Mouse (Mus musculus) Patski (cell line): ENCODE data around the gene Tmem8. TPM values are rescaled to one million over a fixed set of nuclear protein-coding genes. Genes with fewer than 3 reads are reported as not detected.
"Not testable (repeated sequence)": the region's sequence is repeated elsewhere in the genome, so short reads cannot be mapped to it uniquely, and the experiment has no call there.

Source experiments
- ATAC-seq: fragments of 100-300 bp; one replicate; pipeline ENCODE4 v1.8.0; 2021
- CTCF ChIA-PET: fragments of 350-600 bp; sonication (Branson Sonifier 250); formaldehyde crosslinking; loops from one replicate; lab custom pipeline; 2022; ENCODE audit warnings: inconsistent platforms; lab: Charles Lee
- POLR2A ChIA-PET: fragments of 350-600 bp; sonication (Branson Sonifier 250); formaldehyde crosslinking; loops from one replicate; lab custom pipeline; 2022; ENCODE audit warnings: antibody characterized with exemption, inconsistent platforms; lab: Charles Lee
- DNase-seq: peaks from one replicate; pipeline ENCODE4 v3.0.0-alpha.2; 2011; ENCODE audit warnings: low read depth, low spot score
- H3K27me3 ChIP-seq: fragments of 371-371 bp; one replicate; pipeline ENCODE4 v1.5.1; 2021
- CTCF ChIP-seq: fragments of 100-300 bp; IDR thresholded peaks from one replicate; pipeline ENCODE4 v1.5.1; 2021
- in situ Hi-C: fragments of 300-500 bp; cut with MboI; formaldehyde crosslinking; loops from 3 replicates; pipeline ENCODE4 v1.11.1; 2018; ENCODE audit warnings: low pct_unique_long_range_greater_than_20kb, mixed read lengths
- polyA plus RNA-seq: library from polyadenylated mRNA; unstranded; gene quantifications from one replicate; pipeline ENCODE4 v1.2.3, GENCODE M21; 2021

Gene Tmem8
- polyA plus RNA-seq, 1 experiment from 2014 or later, result 22.7 TPM

GRCm38 (mm10) chr17:26087059-26087564 is 26.0 kb upstream of the Tmem8 start:
- CTCF ChIA-PET, result no interaction called here

GRCm38 (mm10) chr17:26089905-26090632 is 23.0 kb upstream of the Tmem8 start, which contains the start of gene Decr2:
TSS of gene Decr2 (minus strand) at chr17:26090337.
- peak; percentile 86 for ATAC-seq
- DNase-seq, result peak; percentile 73
- ChIA-PET CTCF (interaction anchor here (0.6 to 3.3 kb wide), 13 partner anchors 9 to 178 kb away, joined by 3 to 19 read pairs (median 3); no protein-coding TSS in a partner anchor), POLR2A (no interaction called here)
- peaks cover 7% of the 10 kb centered on the region for H3K27me3 ChIP-seq
- in situ Hi-C loops, result loop anchor here (5.0 kb wide), 3 partner anchors 53 to 193 kb away; no protein-coding TSS in a partner anchor
- peak; percentile 97 for TF ChIP-seq CTCF

More at GRCm38 (mm10) chr17:26087059-26087564, 26.0 kb upstream of the Tmem8 start:
- no peaks in the 10 kb centered on the region for H3K27me3 ChIP-seq
- no peak for ATAC-seq
- in situ Hi-C loops, result no loop called here
- no peak for TF ChIP-seq CTCF
- POLR2A ChIA-PET, result no interaction called here
- DNase-seq, result no peak

DNA sequence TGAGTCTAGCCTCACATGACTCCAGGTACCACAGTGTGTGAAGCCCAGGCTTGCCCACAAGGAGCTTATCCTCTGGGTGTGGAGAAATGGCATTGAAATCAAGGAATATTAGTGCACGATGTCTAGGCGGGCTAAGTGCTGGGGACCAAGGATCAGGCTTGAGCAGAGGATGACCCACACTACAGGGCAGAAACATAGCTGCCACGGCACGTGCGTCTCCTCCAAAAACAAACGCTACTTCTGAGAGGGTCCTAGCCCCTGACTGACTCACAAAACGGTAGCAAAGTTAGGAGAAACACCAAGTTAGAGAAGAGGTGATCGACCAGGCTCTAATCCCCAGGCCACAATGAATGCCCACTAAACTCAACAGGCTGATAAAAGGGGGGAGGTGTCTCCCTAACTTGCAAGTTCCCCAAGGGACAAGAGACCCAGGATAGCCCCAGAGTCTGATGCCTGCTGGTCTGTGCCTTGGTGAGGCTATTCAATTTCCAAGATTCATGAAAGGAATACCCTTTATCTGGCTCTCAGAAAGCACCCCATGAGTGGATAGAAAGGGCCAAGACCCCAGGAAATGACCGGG is 18.5 kb upstream of the Tmem8 start:
- DNase-seq (no peak), ATAC-seq (no peak)
- peaks cover 9% of the 10 kb centered on the region for H3K27me3 ChIP-seq
- ChIA-PET CTCF (interaction anchor here (1.4 to 1.8 kb wide), 2 partner anchors 21 to 83 kb away, joined by 3 to 6 read pairs; no protein-coding TSS in a partner anchor), POLR2A (no interaction called here)
- no peak for TF ChIP-seq CTCF
- in situ Hi-C loops, result loop anchor here (5.0 kb wide), 3 partner anchors 57 to 197 kb away; no protein-coding TSS in a partner anchor

GRCm38 (mm10) chr17:26095121-26095740 is 17.9 kb upstream of the Tmem8 start, which contains the start of gene Nme4:
TSS of gene Nme4 (minus strand) at chr17:26095602.
- in situ Hi-C loops, result no loop called here
- ChIA-PET POLR2A (no interaction called here), CTCF (interaction anchor here (1.8 kb wide), 1 partner anchor 83 kb away, joined by 6 read pairs; no protein-coding TSS in a partner anchor)
- no peak for TF ChIP-seq CTCF
- no peak for DNase-seq
- no peak for ATAC-seq
- H3K27me3 ChIP-seq, result peaks cover 9% of the 10 kb centered on the region

DNA sequence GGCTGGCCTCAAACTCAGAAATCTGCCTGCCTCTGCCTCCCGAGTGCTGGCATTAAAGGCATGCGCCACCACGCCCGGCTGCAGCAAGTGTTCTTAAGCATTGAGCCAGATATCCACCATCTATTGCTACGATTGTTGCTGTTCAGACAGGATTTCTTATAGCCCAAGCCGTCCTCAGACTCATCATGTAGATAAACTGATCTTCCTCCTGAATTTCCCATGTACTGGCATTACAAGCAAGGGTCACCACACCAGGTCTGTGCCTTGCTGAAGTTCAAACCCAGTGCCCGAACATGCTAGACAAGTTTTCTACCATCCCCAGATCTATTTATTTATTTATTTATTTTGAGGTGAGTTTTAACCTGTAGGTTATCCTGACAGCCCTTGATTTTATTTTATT is 14.6 kb upstream of the Tmem8 start:
- ChIA-PET POLR2A (no interaction called here), CTCF (interaction anchor here (1.2 kb wide), 1 partner anchor 57 kb away, joined by 3 read pairs; no protein-coding TSS in a partner anchor)
- in situ Hi-C loops, result no loop called here
- TF ChIP-seq CTCF, result peak; percentile 6
- no peak for DNase-seq
- peaks cover 9% of the 10 kb centered on the region for H3K27me3 ChIP-seq
- no peak for ATAC-seq

DNA sequence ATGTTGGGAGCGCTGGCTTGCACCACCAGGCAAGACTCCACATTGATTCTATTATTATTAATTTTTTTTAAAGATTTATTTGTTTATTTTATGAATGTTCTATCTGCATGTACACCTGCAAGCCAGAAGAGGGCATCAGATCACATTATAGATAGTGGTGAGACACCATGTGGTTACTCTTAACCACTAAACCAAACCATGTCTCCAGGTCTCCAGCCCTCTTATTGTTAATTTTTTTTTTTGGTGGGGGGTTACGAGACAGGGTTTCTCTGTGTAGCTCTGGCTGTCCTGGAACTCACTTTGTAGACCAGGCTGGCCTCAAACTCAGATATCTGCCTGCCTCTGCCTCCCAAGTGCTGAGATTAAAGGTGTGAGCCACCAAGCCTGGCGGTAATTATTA is 13.8 kb upstream of the Tmem8 start:
- H3K27me3 ChIP-seq, ATAC-seq, in situ Hi-C loops, POLR2A ChIA-PET, DNase-seq: not testable (repeated sequence)
- peak; percentile 46 for TF ChIP-seq CTCF
- CTCF ChIA-PET, result interaction anchor here (0.7 kb wide), 1 partner anchor 9 kb away, joined by 3 read pairs; no protein-coding TSS in a partner anchor

DNA sequence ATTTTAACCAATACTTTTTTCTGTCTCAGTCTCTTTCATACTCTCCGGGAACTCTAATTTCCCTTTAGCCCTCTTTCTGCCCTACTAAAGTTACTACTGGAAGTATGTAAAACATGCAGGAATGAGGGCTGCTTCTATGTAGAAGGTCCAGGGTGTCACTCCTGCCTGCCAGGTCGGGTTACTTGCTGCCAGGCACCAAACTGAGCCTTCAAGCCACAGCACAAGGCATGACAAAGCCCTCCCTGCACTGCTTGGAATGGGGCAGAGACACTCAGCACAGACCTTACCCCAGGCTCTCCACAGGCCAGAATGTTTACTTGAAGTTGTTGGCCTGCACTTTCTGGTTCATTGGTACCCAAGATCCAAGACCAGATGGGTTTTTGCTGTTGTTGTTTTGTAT is 12.9 kb upstream of the Tmem8 start:
- CTCF ChIA-PET, result interaction anchor here (1.1 to 1.7 kb wide), 2 partner anchors 10 to 13 kb away, joined by 4 read pairs; partner anchors contain the start of genes Decr2 and Tmem8
- POLR2A ChIA-PET, result no interaction called here
- ATAC-seq, result no peak
- DNase-seq, result no peak
- in situ Hi-C loops, result no loop called here
- TF ChIP-seq CTCF, result no peak
- H3K27me3 ChIP-seq, result peaks cover under 1% of the 10 kb centered on the region

DNA sequence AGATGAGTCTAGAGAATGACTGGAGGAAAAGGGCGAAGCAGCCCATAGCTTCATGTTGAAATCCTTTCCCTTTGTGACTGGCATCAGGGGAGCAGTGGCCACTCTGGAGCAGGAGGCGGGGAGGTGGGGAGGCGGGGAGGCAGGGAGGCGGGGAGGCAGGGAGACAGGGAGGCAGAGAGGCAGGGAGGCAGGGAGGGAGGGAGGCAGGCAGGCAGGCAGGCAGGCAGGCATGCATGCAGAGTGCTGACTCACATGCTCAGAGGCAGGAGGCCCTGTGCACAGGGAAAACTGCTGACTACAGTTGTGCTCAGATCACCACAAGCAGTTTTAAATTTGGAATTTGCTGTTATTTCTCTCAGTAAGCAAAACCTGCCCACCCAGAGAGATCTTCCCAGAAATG is 11.6 kb upstream of the Tmem8 start:
- H3K27me3 ChIP-seq, result no peaks in the 10 kb centered on the region
- CTCF ChIA-PET, result interaction anchor here (1.1 to 1.7 kb wide), 2 partner anchors 11 kb away, joined by 4 read pairs; partner anchors contain the start of genes Decr2 and Tmem8
- peak; percentile 84 for ATAC-seq
- no peak for DNase-seq
- POLR2A ChIA-PET, result no interaction called here
- no peak for TF ChIP-seq CTCF
- in situ Hi-C loops, result no loop called here

GRCm38 (mm10) chr17:26105619-26106018 is 7.5 kb upstream of the Tmem8 start:
- no peak for DNase-seq
- ATAC-seq, result no peak
- ChIA-PET POLR2A (no interaction called here), CTCF (interaction anchor here (1.7 kb wide), 1 partner anchor 9 kb away, joined by 3 read pairs; no protein-coding TSS in a partner anchor)
- no peaks in the 10 kb centered on the region for H3K27me3 ChIP-seq
- TF ChIP-seq CTCF, result no peak
- in situ Hi-C loops, result no loop called here

GRCm38 (mm10) chr17:26110156-26110555 is 2.9 kb upstream of the Tmem8 start:
- TF ChIP-seq CTCF, result no peak
- POLR2A ChIA-PET, result interaction anchor here (0.6 kb wide), 1 partner anchor 54 kb away, joined by 4 read pairs; no protein-coding TSS in a partner anchor
- CTCF ChIA-PET, result no interaction called here
- in situ Hi-C loops, result no loop called here
- no peak for ATAC-seq
- no peaks in the 10 kb centered on the region for H3K27me3 ChIP-seq
- DNase-seq, result no peak
